Mouse (Mus musculus) lung, embryonic 14.5 days (tissue): Measurements from ENCODE around the gene Tmtc3. TPM values are rescaled to one million over a fixed set of nuclear protein-coding genes. Genes with fewer than 3 reads are reported as not detected.

Experiments
- ATAC-seq: fragments of 200-750 bp; cut with Nextera tagmentation; 2 replicates; pipeline ENCODE4 v1.8.0; 2017; ENCODE audit warnings: mild to moderate bottlenecking, moderate TSS enrichment, moderate library complexity; ENCODE audit not compliant: insufficient read depth
- DNase-seq: peaks from one replicate; pipeline ENCODE4 v3.0.0-alpha.2; 2015
- H3K27ac ChIP-seq: fragments of 300-500 bp; sonication (generic); 2 replicates; pipeline ENCODE4 v1.5.1; 2014; ENCODE audit warnings: low read depth, mild to moderate bottlenecking, moderate library complexity
- H3K27me3 ChIP-seq: fragments of 300-500 bp; sonication (generic); 2 replicates; pipeline ENCODE4 v1.6.1; 2014; ENCODE audit warnings: low read length, control low read depth; ENCODE audit not compliant: insufficient read depth
- H3K36me3 ChIP-seq: fragments of 300-500 bp; sonication (generic); 2 replicates; pipeline ENCODE4 v1.6.1; 2014; ENCODE audit warnings: control low read depth; ENCODE audit not compliant: insufficient read depth
- H3K4me1 ChIP-seq: fragments of 300-500 bp; sonication (generic); 2 replicates; pipeline ENCODE4 v1.6.1; 2014; ENCODE audit warnings: antibody characterized with exemption, control low read depth; ENCODE audit not compliant: insufficient read depth
- H3K4me2 ChIP-seq: fragments of 300-500 bp; sonication (generic); 2 replicates; pipeline ENCODE4 v1.6.1; 2014; ENCODE audit warnings: mild to moderate bottlenecking
- H3K4me3 ChIP-seq: fragments of 300-500 bp; sonication (generic); 2 replicates; pipeline ENCODE4 v1.5.1; 2014; ENCODE audit warnings: low read depth, low read length
- H3K9ac ChIP-seq: fragments of 300-500 bp; sonication (generic); 2 replicates; pipeline ENCODE4 v1.6.1; 2014
- H3K9me3 ChIP-seq: fragments of 300-500 bp; sonication (generic); 2 replicates; pipeline ENCODE4 v1.6.1; 2016; ENCODE audit warnings: low read depth, low read length, control low read depth
- CTCF ChIP-seq: IDR thresholded peaks from 2 replicates; pipeline ENCODE4 v1.5.1; 2016; ENCODE audit warnings: antibody characterized with exemption, low read depth
- WGBS: fragments of 180-500 bp; shearing (Covaris S2); extraction: QIAGEN DNeasy Blood & Tissue Kit; methylation state at CpG from one replicate; pipeline ENCODE4 v1.1.7; 2014; 5-methylcytosine and 5-hydroxymethylcytosine counted together
- polyA plus RNA-seq: library from polyadenylated mRNA; unstranded; fragments of >200 nt; fragmentation: Nextera tagmentation; extraction: Ambion mirVana; gene quantifications from 2 replicates; pipeline ENCODE4 v1.2.1, GENCODE M21; 2014

The Tmtc3 gene
- 35.2 and 35.5 TPM in 2 replicates for polyA plus RNA-seq

DNA sequence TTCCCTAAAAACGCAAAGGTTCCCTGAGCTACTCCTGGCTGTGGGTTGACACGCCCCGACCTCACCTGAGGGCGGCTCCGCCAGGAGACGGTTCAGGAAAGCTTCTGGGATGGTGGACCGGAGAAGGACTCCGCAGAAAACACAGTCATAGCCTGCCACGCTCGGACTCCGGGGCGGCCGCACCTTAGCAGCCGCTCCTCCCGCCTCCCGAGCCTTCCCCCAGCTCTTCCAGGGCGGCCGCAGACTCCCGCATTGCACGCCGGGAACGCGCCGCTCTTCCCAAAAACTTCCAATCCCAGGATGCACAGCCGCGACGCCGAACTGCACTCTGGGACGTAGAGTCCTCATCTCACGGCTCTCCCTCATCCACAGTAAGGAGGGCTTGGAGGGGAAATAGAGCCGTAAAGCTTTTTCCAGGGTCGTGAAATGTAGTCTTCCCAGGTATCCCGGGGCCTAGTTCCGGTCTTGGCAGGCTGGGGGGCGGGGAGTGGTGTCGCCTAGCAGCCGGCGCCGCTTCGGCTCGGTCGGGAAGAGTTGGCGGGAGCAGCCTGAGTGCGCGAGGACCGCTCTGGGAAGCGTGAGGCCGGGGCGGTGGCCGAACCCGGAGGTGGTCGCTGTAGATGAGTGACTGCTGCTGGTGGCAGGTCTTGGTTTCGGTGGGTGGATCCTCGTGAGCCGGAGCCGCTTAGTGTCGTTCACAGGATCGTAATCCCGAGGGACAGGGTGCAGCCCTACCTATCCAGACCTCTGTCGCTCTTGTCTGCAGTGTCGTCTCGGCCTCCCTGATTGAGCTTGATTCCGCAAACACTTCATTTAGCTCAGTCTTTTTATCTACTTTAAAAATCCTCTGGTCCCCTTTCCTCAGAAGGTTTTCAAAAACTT lies at the start of gene Tmtc3, which contains the start of gene Cep290:
TSS of gene Tmtc3 (minus strand) at position 254 of the 882 bp plus-strand sequence.
TSS of gene Cep290 (plus strand) at position 462 of the 882 bp plus-strand sequence.
- Histone ChIP-seq H3K27me3 (no peaks in the 10 kb centered on the region), H3K36me3 (no peaks in the 10 kb centered on the region), H3K9me3 (no peaks in the 10 kb centered on the region), H3K4me1 (0 out of 2 replicates have a peak, but pooled peaks cover 5% of the 10 kb centered on the region), H3K9ac (peak within 1 kb of the TSS; percentile 83), H3K4me3 (peak within 1 kb of the TSS; percentile 76), H3K27ac (peak within 1 kb of the TSS; percentile 75; the same call in 1 of the 2 replicates), H3K4me2 (peak within 1 kb of the TSS; percentile 88)
- WGBS, result under 1% methylated on average over 62 of the region's 63 CpGs
- ATAC-seq, result peak; percentile 99
- TF ChIP-seq CTCF, result no peak
- DNase-seq, result peak; percentile 99

DNA sequence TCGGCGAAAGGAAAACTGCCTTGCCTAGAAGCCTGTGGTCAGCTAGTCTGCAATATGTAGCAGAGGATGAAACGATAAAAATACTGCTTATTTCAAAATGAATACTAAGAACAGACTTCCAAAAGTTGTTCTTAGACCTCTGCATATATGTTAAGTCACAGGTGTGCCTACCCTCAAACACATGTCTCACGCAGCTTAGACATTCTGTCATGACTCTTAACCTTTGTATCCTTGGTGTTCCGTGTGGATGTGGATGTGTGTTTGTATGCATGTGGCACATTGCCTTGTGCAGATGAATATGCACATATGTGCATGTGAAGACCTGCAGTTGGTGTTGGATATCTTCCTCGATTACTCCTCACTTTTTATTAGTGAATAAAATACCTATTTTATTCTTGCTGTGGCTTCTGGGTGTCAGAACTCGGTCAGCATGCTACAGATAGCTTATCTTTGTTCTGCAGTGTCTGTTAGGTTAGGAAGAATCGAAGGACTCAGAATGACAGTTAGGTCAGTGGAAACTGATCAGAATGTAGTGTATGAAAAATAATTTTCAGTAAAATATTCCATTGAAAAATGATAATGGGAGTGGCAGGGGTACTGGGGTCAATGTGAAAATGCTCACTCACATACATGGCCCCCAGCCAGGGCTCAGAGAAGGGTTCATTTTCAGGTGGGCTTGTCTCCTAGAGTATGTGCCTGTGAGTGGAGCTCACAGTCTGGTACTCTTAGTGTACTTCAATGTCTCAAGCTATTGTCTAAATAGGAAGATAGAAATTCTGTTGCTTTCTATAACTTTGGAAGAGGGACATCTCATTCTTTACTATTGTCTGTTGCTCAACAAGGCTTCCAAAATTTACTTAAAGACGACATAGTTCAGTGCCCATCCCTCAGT lies 37.6 kb upstream of the Tmtc3 start:
- ATAC-seq, result no peak
- Histone ChIP-seq H3K4me2 (no peak overlapping the region), H3K4me1 (no peaks in the 10 kb centered on the region), H3K9ac (no peak overlapping the region), H3K9me3 (no peaks in the 10 kb centered on the region), H3K27me3 (no peaks in the 10 kb centered on the region), H3K4me3 (no peak overlapping the region), H3K27ac (no peak overlapping the region), H3K36me3 (0 out of 2 replicates have a peak, but pooled peaks cover 3% of the 10 kb centered on the region)
- no peak for TF ChIP-seq CTCF
- no peak for DNase-seq
- WGBS, result 86% methylated on average over 9 of the region's 9 CpGs

DNA sequence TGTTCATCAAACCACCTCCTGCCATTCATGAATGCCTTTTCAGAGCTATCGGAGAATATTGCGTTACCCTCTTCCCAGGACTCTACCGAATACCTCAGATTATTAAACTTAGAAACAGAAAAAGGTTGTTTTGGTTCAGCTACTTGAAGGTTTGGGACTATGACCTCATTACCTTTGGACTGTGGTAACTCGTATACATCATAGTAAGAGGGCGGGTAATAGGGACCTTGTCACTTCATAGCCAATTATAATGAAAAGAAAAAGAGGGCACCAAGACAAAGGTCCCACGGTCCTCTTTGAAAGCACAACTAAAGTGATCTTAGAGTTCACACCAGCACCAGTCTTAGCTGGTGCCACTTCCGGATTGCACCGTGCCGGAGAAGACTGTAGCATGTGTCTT lies 35.2 kb upstream of the Tmtc3 start:
- DNase-seq (no peak), ATAC-seq (no peak)
- 93% methylated on average over 9 of the region's 9 CpGs for WGBS
- H3K4me3 ChIP-seq, result no peak overlapping the region
- no peak overlapping the region for H3K9ac ChIP-seq
- TF ChIP-seq CTCF, result no peak
- H3K27ac ChIP-seq, result no peak overlapping the region
- no peaks in the 10 kb centered on the region for H3K4me1 ChIP-seq
- H3K27me3 ChIP-seq, result no peaks in the 10 kb centered on the region
- no peaks in the 10 kb centered on the region for H3K9me3 ChIP-seq
- peaks cover 3% of the 10 kb centered on the region; the same call in 1 of the 2 replicates for H3K36me3 ChIP-seq
- no peak overlapping the region for H3K4me2 ChIP-seq

DNA sequence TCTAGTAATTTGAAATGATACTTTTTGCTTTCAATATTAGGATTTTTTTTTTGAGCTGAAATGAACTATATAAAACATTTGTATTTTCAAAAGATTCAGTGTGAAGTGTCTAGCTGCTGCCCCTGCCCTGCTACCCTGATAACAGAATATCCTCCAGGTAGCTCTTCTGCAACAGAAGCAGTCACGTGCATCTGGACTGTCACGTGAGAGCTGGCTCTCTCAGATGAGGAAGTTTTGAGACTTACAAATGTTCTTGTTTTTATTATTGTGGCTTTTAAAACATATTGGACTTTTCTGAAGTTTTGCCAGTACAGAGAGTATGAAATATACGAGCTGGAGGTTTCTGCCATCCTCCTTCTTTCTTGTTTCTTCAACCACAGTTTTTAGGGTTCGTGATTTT lies 34.5 kb upstream of the Tmtc3 start:
- 79% methylated on average over 4 of the region's 4 CpGs for WGBS
- no peaks in the 10 kb centered on the region for H3K27me3 ChIP-seq
- no peaks in the 10 kb centered on the region for H3K9me3 ChIP-seq
- DNase-seq, result no peak
- TF ChIP-seq CTCF, result no peak
- no peak overlapping the region for H3K4me2 ChIP-seq
- H3K9ac ChIP-seq, result no peak overlapping the region
- H3K4me3 ChIP-seq, result no peak overlapping the region
- H3K27ac ChIP-seq, result no peak overlapping the region
- ATAC-seq, result no peak
- H3K4me1 ChIP-seq, result no peaks in the 10 kb centered on the region
- peaks cover 3% of the 10 kb centered on the region; the same call in 1 of the 2 replicates for H3K36me3 ChIP-seq

DNA sequence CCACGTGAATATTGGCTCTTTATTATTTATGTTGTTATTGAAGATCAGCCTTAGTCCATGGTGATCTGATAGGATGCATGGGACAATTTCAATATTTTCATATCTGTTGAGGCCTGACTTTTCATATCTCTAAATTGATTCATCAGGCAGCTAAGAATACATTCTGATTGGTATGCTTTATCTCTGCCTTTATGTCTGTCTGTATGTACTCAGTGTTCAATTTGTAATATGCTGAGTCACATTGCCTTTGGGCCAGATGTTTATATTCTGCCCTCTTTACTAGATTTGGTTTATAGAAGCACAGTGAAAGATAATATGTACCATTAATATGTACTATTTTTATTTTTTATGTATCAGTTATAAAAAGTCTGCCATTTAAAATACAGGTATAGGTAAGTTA lies 21.0 kb upstream of the Tmtc3 start:
- no peaks in the 10 kb centered on the region for H3K4me1 ChIP-seq
- no peaks in the 10 kb centered on the region for H3K27me3 ChIP-seq
- no peak overlapping the region for H3K27ac ChIP-seq
- no peak overlapping the region for H3K9ac ChIP-seq
- no peak for ATAC-seq
- H3K36me3 ChIP-seq, result peaks cover 10% of the 10 kb centered on the region
- no peak for DNase-seq
- TF ChIP-seq CTCF, result no peak
- no peak overlapping the region for H3K4me3 ChIP-seq
- H3K9me3 ChIP-seq, result no peaks in the 10 kb centered on the region
- 85% methylated on average over 1 of the region's 1 CpGs for WGBS
- H3K4me2 ChIP-seq, result no peak overlapping the region

DNA sequence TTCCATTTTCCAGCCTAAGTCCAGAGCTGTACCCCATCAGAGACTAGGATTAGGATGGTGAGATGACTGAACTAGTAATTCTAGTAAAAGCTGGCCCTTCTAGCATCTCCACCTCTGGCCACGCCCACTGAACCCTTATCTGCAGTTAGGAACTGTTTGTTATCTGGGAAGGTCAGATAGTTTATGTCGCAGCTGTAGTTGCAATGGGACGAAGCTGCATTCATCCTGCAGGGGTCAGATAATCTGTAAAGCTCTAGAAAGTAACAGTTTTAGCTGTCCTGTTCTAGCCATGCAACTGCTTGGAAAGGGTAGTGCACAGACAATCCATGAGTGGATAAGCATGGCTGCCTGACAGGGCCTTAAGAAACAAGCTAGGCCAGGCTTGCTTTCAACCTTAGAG lies 11.2 kb upstream of the Tmtc3 start:
- DNase-seq, result no peak
- H3K36me3 ChIP-seq, result peaks cover 39% of the 10 kb centered on the region
- no peak overlapping the region for H3K4me2 ChIP-seq
- H3K9ac ChIP-seq, result no peak overlapping the region
- no peaks in the 10 kb centered on the region for H3K9me3 ChIP-seq
- H3K4me1 ChIP-seq, result no peaks in the 10 kb centered on the region
- no peaks in the 10 kb centered on the region for H3K27me3 ChIP-seq
- no peak for ATAC-seq
- WGBS, result 42% methylated on average over 3 of the region's 3 CpGs
- no peak overlapping the region for H3K27ac ChIP-seq
- no peak for TF ChIP-seq CTCF
- H3K4me3 ChIP-seq, result no peak overlapping the region
